Mouse (Mus musculus): Measurements from ENCODE around the gene Rasa4.

Rasa4 gene

DNA sequence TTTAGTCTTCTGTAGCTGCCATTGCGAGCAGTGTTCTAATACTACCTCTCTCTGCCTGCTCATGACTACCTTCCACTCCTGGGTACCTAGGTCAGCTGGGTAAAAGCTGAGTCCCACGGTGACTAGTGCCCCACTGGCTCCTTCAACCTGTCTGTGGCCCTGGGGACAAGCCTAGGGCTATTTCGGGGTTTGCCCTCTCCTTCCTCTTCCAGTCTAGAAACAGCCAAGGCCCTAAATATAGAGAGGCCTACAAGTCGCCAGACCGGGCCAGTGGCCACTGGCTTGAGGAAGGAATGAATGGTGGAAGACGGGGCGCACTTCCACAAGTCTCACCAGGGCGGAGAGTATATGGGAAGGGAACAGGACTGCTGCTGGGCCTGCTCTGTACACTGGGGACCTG lies 2.6 kb downstream of the Rasa4 start:
- no peak for TF ChIP-seq GATA4 (IDR thresholded peaks at IDR 0.05; ENCODE audit: insufficient replicate concordance, low read length)

DNA sequence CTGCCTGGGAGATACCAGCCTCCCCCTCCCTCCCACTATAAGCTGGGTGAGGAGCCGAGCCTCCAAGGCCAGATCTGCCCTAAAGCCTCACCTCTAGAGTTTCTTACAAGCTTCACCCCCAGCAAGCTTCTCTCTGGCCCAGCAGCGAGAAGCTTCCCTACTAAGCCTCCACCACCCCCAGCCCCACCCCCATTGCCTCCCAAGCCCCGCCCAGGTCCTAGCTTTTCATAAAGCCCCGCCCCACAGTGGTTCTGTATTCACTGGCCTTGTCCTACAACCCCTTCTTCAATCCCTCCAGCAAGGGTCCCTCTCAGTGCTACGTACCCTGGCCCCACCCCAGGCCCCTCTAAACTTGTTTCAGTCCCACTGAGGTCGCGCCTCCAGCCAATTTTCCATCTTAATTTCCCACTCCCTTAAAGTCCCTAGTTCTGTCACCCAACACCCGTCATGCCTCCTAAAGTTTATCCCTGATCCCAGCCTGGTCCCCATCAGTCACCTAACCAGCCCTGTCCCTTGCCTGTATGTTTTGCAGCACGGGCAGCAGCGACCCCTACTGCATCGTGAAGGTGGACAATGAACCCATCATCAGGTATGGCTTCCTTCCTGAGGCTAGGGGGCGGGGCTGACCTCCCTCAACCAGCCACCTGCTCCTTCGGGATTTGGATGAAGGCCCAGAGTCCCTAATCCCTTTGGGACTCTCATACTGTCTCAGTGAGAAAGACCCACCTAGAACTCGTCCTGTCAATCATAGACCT lies 5.3 kb downstream of the Rasa4 start:
- TF ChIP-seq GATA4 (IDR thresholded peaks at IDR 0.05; ENCODE audit: insufficient replicate concordance, low read length) = no peak

DNA sequence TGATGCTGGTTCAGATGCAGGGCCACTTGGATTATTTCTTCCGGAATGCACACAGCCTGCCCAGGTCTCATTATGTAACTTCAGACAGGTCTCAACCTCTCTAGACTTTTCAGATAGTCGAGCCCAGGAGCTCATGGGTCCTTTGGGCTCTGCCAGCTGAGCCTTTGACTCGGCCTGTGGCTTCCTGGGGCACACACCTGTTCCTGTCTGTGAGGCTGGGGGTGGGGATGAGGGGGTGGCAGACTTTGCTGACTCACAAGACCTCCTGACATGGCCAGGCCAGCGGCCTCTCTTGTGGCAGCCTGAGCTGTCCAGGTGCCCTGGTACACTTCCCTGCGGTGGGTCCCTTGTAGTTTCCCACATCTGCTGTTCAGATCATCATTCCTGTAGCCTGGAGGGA lies 8.2 kb downstream of the Rasa4 start:
- TF ChIP-seq GATA4 (IDR thresholded peaks at IDR 0.05; ENCODE audit: insufficient replicate concordance, low read length) = no peak

DNA sequence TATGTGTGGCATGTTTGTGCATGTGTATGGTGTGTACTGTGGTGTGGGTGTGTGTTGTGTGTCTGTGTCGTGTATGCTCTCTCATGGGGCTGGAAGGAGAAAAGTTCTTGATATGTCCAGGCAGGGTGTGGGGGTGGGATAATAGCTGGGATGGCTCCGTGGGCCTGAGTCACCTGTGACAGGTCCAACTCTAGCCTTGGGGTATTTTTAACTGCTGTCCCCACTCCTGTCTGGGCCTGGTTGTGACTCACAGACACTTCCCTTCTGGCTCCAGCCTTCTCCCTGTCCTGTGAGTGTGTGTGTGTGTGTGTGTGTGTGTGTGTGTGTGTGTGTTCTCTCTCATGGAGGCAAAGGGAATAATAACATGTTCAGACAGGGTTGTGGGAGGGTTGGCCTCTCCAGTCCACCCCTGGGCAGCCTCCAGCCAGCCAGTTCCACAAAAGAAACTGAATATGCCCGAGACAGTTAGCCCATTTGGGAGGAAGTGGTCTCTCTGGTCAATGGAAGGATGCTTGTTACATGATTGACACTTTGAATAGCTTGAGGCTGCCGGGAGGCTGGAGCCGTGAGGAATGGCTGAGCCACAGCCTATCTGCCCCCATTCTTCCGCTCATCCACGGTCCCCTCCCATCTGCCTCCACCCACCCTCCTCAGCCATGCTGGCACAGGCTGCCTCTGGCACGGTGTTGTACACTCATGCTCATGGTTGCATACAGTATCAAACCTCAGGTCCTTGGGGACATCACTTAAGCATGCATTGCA lies 10.7 kb downstream of the Rasa4 start:
- TF ChIP-seq GATA4 (IDR thresholded peaks at IDR 0.05; ENCODE audit: insufficient replicate concordance, low read length) = no peak

DNA sequence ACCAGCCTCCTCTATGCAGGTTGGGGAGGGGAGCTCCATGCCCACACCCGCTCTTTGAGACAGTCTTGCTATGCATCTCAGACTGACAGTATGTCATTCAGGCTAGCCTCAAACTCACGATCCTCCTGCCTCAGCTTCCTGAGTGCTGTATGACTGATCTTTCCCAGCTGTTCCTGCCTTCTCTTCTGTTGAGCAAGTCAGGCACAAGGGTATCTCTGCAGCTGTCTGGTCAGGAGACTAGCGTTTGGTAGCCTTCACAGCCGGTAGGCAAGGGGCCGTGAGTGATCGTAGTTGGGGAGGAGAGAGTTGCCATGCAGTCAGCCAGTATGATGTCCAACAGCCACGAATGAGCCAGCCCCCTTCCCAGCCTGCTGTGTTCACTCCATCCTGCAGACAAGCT lies 11.4 kb downstream of the Rasa4 start:
- no peak for TF ChIP-seq GATA4 (IDR thresholded peaks at IDR 0.05; ENCODE audit: insufficient replicate concordance, low read length)

DNA sequence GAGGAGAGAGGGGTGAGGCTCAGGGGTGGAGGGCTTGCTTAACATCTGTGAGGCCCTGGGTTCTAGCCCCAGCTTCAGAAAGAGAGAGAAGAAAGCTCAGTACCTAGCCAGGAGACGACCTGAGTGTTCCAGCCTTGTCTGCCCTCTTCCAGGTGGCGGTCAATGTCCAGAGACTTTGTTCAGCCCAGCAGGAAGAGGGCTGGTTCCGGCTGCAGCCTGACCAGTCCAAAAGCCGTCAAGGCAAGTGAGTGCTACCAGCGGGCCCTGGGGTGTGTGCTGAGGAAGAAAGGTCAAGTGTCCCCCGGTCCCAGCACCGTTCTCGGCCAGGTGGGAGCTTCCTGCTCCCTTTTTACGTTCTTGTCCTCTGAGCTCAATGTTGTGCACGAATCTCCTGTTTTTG lies 14.8 kb downstream of the Rasa4 start:
- no peak for TF ChIP-seq GATA4 (IDR thresholded peaks at IDR 0.05; ENCODE audit: insufficient replicate concordance, low read length)

DNA sequence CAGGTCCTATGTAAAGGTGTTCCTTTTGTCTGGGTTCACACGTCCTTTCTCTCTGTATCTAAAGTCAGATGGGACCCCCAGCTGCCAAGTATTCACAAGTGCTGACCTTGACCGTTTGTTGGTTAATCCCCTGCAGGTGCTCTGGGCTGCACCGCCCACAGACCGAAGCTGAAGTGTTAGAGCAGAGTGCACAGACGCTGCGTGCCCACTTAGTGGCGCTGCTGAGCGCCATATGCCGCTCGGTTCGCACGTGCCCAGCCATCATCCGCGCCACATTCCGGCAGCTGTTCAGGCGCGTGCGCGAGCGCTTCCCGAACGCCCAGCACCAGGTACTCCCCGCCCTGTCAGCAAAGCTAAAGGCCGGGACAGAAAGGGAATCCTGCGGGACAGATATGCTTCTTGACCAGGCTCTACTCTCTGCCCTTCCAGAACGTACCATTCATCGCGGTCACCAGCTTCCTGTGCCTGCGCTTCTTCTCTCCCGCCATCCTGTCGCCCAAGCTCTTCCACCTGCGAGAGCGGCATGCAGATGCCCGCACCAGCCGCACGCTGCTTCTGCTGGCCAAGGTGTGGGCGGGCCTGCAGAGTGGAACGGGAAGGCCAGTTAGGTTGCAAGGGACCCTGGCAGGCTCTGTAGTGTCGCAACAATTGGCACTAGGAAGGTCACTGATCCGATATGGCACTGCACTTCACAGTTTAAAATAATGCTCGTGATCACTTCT lies 18.5 kb downstream of the Rasa4 start:
- no peak; the same call in 1 of the 2 replicates for TF ChIP-seq GATA4 (IDR thresholded peaks at IDR 0.05; ENCODE audit: insufficient replicate concordance, low read length)

DNA sequence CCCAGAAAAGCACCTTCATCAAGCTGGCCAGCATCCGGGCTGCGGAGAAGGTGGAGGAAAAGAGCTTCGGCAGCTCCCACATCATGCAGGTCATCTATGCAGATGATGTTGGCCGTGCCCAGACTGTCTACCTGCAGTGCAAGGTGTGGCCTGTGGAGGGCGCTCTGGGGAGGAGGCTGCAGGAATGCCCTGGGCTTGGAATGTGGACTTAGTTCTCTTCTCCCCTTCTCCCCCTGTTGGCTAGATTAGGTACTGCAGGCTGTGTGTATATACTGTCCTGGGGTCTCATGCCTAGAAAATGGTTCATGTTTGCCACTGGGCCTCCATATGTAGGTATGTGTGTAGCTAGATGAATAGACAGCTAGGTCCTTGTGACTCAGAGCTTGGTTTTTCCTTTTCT lies 20.8 kb downstream of the Rasa4 start:
- no peak for TF ChIP-seq GATA4 (IDR thresholded peaks at IDR 0.05; ENCODE audit: insufficient replicate concordance, low read length)

DNA sequence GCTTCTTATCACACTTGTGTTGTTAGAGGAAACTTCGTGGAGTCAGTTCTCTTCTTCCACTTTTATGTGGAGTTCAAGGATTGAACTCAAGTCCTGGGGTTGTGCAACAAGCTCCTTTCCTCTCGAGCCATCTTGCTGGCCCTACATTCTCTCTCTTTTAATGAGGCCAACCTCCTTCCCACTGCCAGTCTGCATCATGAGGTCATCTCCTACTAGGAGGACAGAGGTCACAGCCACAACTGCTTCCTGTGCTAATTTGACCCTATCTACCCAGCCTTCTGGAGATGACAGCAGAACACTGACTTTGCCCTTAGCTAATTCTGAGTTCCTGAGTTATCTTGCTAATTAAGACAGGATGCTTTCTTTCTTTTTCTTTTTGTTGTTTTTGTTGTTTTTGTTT lies 24.8 kb downstream of the Rasa4 start:
- no peak for TF ChIP-seq GATA4 (IDR thresholded peaks at IDR 0.05; ENCODE audit: insufficient replicate concordance, low read length)

DNA sequence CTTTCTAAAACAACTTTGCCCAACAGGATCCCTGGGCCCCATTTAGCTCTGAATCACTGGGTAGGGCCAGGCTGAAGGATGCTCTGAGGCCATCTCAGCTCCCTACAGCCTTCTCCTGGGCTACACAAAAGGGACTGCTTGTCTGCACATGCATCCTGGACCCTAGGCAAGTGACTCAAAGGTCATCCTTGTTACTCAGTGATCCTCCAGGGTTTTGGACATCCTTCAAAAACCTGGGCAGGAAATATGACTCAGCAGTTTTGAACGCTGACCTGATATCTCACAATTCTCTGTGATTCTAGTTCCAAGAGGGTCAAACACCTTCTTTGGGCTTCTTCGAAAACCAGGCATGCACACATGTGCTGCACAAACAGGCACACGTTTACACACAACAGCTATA lies 25.3 kb downstream of the Rasa4 start:
- no peak for TF ChIP-seq GATA4 (IDR thresholded peaks at IDR 0.05; ENCODE audit: insufficient replicate concordance, low read length)

DNA sequence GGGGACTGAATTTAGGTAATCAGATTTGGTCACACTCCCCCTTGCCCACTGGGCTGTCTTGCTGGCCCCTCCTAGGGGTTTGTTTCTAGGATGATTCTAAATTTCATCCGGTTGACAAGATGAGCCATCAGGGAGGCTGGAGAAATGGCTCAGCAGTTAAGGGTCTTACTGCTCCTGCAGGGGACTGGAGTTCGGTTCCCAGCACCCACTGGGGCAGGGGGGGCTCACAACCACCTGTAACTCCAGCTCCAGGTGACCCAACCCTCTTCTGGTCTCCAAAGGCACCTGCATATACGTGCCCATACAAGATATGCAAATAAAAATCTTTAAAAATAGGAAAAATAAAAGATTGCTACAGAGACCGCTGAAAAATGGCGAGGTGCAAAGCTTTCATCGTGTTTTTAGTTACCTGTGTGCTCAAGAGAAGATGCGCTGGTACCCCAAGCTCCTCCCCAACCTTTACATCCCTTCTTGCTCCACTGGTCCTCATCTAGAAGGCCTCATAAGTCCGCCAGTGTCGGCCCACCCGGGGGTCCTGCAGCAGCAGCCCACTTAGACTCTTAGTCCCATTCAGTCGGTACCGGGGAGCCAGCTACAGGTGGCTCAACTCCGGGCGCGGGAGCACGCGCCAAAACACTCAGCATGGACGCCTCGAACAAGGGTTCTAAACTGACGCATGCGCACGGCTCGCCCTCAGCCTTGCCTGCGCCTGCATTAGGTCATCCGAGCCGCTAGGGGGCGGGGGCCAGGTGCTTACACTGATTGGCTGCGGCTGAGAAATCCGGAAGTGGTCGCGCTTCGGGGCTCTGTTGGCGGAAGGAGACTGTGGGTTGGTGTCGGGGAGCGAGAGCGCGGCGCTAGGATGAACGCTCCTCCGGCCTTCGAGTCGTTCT lies 32.4 kb downstream of the Rasa4 start, which contains the start of gene Polr2j:
Gene Polr2j (plus strand): TSS at position 741 of the 893 bp plus-strand sequence.
- peak; percentile 73; the same call in 1 of the 2 replicates for TF ChIP-seq GATA4 (IDR thresholded peaks at IDR 0.05; ENCODE audit: insufficient replicate concordance, low read length)

DNA sequence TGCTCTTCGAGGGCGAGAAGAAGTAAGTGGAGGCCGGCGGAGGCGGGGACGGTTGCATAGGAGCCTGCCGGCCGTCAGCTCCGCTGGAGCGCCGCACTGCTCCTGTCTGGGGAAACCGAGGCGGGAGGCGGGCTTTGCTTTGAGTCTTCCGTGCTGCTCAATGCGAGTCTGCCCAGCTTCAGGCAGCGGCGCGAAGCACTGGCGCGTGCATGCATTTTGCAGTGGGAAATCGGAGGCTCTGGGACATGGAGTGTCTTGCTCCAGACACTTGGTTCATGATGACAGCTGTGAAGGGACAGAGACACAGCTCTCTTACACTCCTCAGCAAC lies 33.0 kb downstream of the Rasa4 start:
- TF ChIP-seq GATA4 (IDR thresholded peaks at IDR 0.05; ENCODE audit: insufficient replicate concordance, low read length) = no peak

DNA sequence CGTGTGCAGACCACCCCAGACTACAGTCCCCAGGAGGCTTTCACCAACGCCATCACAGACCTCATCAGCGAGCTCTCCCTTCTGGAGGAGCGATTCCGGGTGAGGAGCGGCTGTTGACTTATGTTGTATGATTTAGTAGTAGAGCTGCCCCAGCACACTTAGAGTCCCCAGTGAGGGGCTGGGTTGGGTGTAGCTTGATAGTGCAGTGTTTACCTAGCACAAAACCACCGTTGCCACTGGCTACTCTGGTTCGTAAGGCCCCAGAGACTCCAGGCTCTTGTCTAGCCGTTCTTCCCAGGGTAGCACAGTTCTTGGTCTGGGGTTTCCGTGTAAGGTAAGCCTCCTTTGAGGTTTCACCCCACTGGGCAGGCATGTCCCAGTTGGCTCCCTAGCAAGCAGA lies 38.4 kb downstream of the Rasa4 start:
- TF ChIP-seq GATA4 (IDR thresholded peaks at IDR 0.05; ENCODE audit: insufficient replicate concordance, low read length) = no peak

DNA sequence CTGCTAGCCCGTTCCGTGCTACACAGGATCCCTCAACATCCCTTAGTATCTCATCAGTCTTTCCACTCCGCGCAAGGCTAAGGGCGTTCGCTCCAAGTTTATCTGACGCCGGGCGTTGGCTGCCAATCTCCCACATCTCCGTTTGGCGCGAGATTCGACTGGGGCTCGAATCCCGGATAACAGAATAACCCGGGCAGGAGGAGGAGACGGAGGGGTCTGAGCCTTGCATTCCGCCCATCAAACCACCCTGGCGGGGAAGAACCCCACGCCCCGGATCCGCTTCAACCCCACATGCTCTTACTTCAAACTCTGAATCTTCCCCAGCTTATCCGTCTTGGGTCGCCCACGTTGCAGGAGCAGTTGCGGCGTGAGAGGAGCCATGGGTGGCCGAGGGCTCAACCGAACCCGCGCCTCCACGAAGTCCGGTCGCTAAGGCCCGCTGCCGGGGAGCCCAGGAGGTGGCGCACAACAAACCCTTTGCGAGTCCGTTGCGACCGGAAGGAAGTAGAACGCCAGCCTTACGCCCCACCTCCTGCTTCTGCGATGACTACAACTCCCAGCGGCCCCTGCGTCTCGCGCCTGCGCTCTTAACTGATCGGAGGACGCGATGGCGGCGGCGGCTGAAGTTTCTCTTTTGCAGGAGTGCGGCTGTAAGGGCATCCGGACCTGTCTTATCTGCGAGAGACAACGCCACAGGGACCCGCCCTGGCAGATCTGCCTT lies 52.0 kb downstream of the Rasa4 start, which contains the start of the genes Lrwd1 and Alkbh4:
Gene Lrwd1 (minus strand): TSS at position 504 of the 721 bp plus-strand sequence.
Gene Alkbh4 (plus strand): TSS at position 576 of the 721 bp plus-strand sequence.
- peak; percentile 40; the same call in 1 of the 2 replicates for TF ChIP-seq GATA4 (IDR thresholded peaks at IDR 0.05; ENCODE audit: insufficient replicate concordance, low read length)
